Mouse (Mus musculus) lung, postnatal 36 days (tissue): Measurements from ENCODE around the gene Actn1.
"Not testable (repeated sequence)": the region's sequence is repeated elsewhere in the genome, so short reads cannot be mapped to it uniquely, and the experiment has no call there.

Experiments used
- DNase-seq: peaks from one replicate; pipeline ENCODE4 v3.0.0; 2022; ENCODE audit warnings: mixed read lengths

Actn1 gene

DNA sequence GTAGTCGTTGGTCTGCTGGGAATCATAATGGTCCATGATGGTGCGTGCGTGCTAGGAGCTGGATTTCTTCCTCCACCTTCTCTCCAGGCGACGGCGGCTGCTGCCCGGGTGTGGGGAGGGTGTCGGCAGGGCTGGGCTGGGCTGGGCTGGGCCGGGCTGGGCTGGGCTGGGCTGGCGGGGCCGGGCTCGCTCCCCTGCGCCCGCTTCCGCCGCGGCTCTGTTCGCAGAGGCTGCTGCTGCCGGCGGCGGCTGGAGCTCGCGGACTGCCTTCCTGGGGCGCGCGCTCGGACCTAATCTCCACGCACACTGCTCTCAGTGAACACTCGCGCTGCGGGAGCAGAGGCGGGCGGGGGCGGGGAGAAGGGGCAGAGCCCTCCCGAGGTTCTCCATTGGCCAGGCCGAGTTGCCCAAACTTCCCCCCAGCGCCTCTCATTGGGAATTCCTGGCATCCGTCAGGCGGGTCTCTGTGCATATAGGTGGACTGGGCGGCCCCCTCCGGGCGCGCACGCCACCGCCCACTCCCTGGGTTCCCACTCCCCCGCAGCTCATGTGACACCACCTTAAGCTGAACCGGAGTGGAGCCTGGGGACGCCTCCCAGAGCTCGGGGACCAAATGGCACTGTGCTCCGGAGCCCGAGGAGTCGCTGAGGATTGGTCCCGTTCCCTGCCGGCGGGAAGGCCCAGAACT, at the start of gene Actn1:
Actn1 (minus strand) TSS at position 316 of the 688 bp plus-strand sequence.
- DNase-seq, result peak; percentile 96

DNA sequence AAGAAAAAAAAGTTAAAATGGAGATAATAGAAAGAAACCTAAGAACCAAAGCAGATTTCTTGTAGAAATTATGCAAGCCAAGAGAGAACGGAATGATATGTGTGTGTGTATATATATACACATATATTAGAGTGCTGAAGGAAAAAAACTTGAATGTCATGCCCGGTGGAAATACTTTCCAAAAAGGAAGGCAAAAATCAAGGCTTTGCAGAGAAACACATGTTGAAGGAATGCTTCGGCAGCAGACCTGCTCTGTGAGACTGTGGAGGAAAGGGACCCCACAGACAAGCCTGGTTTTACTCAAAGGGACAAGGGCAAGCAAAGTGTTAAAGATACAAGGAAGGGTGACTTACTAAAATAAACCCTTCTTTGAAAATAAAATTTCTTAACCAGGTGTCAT, 47.4 kb upstream of the Actn1 start:
- no peak for DNase-seq

DNA sequence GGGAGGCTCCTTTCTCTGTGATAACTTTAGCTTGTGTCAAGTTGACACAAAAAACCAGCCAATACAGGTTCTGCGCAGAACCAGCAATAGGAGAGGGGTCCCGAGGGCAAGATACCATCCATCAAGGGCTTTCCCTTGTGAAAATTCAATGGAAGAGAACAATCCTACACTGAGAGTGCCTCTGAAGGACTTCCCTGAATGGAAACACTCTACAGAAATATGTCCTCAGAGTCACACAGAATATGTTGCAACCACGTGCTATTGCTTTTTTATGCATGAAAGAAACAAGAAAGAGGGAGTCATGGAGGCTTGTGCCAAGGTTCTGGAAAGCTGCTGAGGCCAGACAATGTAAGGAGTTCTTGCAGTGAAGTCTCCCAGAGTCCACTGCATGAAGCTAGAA, 44.3 kb upstream of the Actn1 start:
- peak; percentile 3 for DNase-seq

DNA sequence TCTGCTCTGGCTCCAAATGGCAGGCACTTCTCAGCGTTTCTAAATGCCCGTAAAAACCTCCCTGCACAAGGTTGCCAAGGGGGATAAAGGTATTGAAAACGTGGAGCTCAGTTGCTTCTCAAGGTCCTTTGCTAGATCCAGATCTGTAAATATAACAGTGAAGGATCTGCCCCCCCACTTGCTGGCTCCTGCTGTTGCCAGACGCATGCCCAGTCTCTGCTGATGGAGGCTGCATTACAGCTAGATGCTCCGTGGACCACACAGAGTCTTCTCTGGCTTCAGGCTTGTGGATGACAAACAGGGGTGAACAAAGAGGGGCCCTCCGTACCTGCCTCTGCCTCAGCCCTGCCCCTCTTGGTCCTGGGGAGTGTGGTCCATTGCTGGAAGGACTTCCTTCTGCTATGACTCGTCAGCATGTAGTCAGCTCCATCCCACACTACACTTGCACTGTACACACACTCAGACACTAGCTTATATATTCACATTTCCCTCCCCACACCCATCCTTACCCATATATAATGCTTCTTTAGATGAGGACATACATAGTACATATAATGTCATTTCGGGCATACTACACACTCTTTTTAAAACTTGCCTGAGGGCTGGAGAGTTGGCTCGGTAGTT, 40.8 kb upstream of the Actn1 start:
- DNase-seq, result no peak

DNA sequence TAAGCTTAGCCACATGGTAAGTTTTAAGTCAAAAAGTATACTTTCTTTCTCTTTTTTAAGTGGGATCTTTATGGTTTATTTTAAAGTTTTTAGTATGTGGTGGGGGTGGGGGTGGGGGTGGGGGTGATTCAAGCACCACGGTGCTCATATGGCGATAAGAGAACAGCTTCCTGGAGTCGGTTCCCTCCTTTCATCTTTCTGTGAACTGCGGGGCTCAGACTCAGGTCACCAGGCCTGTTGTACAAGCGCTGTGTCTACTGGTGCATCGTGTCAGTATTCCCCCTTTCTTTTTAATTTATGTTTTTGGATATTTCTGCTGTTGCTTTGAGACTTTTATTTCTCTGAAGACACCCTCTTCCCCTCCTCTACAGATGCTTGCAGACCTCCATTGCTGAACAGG, 38.5 kb upstream of the Actn1 start:
- no peak for DNase-seq

DNA sequence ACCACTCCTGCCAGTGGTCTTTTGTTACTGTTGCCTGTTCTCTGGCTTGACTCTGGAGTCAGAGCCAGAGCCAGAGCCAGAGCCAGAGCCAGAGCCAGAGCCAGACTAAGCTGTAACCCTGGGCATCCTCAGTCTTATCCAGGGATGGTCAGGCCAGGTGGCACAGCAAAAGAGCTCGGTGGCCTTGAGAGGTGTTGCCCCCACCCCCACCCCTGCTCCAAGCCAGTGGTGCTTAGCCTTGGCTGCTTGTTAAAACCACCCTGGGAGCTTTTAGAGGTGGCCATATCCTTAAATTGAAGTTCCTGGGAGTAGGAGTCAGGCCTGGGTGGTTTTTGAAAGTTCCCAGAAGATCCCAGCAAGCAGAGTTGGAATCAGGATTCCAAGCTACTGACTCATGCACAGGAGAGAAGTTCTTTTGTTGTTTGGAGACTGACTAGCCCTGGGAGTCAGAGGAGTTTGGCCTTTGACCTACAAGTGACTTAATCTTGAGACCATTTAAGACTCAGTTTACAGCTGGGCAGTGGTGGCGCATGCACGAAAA, 31.8 kb upstream of the Actn1 start:
- DNase-seq, result no peak

DNA sequence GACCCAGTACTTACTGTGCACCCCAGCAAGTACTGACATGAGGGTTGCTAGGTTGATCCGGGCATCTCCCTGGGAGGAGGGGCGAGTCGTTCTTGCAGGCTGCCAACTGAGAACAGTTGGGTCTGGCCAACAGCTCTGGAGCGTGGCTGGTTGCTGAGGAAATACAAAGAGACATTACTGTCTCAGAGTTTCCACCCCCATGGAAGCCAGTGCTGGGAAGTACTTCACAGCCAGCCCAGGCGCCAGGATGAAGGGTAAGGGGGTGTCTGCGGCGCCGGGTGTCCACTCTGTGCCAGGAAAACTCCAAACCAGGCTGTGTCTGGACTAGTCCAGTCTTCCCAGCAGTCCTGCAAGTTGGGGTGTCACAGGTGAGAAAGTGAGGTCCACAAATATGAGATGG, 30.8 kb upstream of the Actn1 start:
- DNase-seq, result no peak

DNA sequence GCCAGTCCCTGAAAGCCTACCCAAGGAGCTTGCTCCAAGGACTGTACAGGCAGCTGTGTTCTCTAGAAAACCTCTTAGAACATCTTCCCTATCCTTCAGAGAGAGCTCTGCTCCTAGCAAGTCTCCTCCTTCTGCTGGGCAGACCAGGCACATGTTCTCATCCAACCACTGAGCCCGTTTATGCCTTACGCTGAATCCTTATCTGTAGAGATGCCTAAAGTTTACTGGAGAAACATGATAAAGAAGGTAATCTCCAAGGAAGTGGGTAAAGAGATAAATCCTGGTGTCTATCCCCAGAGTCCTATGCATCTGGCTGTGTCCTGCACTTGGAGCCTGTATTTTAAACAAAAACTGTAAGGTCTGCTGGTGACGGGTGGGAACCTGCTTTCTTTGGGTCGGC, 30.3 kb upstream of the Actn1 start:
- no peak for DNase-seq

DNA sequence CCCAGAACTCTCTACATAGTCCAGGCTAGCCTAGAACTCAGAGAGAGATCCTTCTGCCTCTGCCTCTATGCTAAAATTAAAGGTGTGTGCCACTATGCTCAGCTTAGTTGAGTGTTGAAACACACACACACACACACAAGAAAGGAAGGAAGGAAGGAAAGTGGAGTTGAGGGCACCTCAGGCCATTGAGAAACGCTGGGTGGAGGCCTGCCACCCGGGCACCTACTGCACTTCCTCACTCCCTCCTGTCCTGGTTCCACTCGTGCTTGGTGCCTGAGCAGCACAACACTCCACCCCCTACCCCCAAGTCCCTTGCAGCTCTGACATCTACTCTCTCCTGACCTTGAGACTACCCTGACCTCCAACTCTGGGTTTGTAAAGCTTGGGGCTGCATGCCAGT, 29.6 kb upstream of the Actn1 start:
- DNase-seq, result no peak

DNA sequence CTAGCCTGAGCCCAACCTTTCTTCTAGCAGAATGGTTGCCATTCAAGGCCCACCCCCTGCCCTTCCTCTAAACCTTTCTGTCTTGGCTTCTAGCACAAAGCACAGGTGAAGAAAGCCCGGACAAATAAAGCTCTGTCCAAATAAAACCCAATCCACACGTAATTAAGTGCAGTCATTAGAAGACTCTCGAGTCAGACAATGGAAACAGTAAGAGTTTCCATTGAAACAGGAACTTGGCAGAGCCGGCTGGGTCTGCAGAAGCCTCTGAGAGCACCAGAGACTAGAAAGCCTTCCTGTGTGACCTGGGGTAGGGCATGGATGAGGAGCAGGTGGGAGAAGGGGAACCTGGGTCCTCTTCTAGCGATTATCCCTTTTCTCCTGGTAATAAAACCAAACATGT, 25.7 kb upstream of the Actn1 start:
- no peak for DNase-seq

DNA sequence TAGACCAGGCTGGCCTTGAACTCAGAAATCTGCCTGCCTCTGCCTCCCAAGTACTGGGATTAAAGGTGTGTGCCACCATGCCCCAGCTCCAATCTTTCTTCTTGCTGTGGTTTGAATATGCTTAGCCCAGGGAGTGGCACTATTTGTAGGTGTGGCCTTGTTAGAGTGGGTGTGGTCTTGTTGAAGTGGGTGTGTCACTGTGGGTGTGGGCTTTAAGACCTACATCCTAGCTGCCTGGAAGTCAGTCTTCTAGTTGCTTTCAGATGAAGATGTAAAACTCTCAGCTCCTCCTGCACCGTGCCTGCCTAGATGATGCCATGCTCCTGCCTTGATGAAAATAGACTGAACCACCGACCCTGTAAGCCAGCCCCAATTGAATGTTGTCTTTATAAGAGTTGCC, 24.1 kb upstream of the Actn1 start:
- not testable (repeated sequence) for DNase-seq

DNA sequence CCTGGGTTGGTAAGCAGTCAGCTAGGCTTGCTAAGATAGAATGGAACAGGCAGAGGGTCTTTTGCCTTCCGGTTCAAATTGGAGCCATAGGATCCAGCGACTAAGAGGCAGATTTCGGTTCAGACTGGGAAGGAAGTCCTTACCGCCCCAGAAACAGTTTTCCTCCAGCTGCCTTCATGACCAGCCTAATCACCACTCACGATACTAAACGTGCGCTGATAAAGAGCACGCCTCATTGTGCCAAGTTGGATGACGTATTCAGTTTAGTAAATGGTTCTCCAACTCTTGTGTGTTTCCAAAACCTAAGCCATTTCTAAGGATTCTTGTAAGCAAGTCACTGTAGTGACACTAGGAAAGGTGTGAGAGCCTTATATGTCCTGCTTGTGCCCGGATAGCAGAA, 18.7 kb upstream of the Actn1 start:
- no peak for DNase-seq

DNA sequence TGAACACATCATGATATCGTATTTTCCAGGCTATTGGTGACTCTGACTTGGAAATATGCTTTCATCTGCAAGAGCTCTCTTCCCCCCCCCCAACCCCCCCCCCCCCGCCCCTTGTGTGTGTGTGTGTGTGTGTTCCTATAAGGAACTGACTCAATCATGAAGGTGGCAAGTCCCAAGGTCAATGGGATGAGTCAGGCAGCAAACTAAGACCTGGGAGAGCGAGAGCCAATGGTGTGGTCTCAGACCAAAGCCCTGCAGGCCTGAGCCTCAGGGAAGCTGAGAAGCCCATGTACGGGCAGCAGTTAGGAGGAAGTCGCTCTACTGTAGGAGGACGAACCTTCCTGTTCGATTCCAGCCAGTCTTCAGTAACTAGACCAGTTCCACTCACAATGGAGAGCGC, 17.3 kb upstream of the Actn1 start:
- no peak for DNase-seq

DNA sequence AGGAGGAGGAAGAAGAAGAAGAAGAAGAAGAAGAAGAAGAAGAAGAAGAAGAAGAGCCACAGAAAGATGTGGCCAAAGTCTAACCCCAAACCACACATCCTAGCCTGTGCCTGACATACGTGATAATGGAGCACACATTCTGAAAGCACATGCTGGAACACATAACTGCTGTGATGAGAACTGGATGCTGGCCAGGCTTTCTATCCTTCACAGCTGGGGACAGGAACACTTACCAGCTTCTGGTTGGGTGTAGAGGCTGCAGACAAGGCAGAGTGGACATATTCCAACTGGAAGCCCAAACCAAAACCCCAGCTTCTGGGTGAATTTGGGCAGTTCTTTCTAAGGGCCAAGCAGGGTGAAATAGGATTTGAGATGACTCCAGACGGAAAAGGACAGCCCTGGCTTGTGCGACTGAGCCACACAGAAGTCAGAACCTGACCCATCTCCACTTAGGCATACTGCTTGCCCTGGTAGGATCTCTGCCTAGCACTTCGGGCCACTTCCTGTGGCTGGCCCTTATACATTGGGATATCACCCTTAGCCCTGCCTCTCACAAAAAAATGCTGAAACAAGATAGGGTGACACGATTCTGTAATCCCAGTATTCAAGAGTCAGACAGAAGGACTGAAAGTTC, 15.1 kb upstream of the Actn1 start:
- no peak for DNase-seq

DNA sequence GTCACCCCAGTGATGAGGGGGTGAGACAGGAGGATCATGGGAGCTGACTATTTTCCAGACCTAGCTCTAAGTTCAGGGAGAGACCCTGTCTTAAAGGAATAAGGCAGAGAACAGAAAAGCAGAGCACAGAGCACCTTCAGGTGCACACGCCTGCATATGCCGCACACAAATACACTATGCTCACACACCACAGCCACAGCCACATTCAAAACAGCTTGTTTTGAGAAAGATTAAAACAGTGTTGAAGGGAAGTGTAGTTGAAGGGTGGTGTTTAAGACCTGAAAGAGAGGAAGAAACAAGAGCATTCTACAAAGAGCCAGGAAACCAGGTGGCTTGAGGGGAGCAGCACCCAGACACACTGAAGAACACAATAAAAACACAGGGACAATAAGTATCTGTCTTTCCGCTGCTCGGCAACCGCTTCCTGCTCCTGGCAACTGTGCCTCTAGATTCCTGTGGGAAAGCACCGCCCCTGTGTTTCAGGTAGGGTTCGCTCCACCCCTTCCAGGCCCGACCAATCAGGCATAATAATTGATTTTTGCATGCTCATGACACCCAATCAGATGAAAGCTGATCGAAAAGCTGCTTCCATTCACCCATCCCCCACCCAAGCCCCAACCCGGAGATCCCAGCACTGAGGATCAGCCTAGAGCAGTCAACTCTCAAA, 13.0 kb upstream of the Actn1 start:
- DNase-seq, result peak; percentile 84

DNA sequence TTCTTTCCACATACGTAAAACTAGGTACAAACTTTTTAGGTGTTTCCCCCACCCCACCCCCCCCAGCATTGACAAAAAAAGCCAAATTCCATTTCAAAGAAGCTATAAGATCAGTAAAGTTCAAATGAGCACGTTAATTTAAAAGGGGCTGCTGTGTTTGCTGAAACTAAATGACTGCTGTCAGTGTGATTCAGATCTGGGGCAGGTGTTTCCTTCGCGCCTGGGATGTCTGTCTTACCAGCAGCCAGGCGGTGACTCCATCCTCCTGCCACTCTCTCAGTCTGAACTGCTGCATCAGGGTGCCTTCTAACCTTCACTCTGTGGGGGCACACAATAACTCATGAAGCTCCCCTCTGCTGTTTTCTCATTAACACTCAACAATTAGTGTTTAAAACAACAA, 11.6 kb upstream of the Actn1 start:
- no peak for DNase-seq

DNA sequence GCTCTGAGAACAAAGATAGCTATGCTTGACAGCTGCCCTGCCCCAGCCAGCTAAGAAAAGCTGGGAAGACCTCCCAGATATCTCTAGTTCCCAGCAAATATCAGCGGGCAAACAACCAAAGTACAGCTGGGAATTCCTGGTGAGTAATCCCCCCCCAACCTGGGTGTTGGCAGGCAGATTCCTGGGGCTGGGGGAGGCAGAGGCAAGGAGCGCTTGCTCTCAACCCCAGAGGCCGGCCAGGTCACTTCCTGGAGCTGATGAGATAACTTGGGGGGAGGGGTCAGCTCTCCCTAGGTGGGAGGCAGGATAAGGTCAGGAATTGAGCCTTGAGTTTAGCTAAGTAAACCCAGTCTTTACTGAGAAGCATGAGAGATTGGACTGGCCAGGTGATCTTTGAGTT, 10.8 kb upstream of the Actn1 start:
- no peak for DNase-seq

DNA sequence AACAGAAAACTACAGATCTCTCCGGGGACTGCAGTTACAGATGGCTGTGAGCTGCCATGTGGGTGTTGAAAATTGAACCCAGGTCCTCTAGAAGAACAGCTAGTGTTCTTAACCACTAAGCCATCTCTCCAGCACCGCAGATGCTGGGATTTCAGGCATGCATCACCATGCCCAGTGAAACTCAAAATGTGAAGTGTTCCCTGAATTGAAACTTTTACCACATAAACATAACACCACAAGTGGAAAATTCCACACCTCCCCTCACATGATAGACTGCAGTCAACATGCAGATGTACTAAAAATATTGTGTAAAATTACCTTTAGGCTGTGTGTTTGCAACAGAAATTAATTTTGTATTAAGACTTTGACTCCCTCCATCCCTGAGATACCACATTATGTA, 9.1 kb upstream of the Actn1 start:
- no peak for DNase-seq

DNA sequence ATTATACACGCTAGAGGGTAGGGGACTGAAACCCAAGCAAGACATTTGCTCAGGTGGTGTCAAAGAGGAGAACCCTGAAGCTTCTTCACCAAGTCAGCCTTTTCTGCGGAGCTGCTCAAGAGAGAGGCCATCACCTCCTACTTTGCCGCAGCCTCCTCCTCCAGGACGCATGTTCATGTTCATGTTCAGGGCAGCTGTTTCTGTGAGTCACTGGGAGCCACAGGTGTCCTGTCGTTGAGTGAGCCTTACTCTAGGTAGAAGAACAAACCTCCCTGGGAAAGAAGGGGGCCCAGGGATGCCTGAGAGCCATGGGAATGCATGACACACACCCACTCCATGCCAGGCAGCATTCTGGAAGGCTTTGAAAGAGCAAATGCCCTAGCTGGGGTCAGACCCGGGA, 7.8 kb upstream of the Actn1 start:
- no peak for DNase-seq

DNA sequence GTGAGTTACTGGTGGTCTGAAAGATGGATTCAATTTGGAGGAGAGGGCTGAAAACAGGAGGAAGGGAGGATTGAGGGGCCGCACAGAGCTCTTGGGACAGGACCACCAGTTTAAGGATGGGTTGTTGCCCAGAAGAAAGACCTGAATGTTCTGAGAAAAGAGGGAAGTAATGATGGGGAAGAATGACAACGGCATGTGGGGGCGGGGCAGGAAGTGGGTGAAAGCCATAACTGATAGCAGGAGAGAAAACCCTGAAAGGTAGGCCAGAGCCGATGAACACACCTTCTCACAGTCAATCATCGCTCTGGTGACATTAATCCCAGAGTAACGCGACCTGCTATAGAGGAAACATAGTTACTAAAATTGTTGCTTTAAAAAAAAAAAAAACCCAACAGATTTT, 4.2 kb upstream of the Actn1 start:
- not testable (repeated sequence) for DNase-seq

DNA sequence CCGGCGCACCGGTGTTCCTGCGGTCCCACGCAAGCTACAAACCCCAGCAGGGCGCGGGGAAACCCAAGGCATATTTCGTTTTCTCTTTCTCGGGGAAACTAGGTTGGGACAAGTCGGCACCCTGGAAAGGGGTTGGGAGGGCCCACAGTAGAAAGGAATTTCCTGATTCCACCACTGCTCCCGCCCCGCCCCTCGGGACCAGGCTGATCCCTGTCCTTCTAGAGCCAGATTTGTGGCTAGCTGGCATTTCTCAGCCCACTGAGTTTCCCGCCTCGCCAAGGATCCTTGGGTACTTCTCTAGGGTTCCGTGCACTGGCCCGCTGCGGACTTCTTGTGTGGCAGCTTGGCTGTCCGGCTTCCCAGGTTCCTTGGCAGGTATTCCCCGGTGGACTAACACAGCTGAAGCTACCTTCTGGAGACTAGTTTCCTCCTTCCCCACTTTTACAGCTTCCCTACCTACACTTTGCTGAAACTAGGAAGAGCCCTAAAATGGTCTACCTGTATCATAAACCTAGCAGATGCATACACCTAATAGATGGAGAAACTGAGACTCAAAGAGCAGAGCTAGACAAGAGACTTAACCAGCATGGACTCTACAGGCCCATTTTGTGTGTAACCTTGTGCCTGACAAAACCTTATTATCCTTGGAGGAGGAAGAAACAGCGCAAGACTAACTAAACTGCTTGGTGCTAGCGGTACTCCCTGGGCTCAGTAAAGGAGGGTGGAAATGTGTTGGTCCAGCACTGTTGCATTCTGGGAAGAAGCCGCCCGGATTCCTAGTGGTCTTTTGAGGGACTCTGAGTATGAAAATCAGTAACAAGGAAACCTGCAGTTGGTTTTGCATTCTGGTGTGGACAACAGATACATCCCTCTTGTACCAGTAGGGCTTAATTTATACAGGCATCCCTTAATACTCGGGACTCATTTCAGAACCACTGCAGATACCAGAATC, 849 bp upstream of the Actn1 start:
- DNase-seq, result peak; percentile 79
